Mouse (Mus musculus): ENCODE data around the gene Gja5. TPM values are rescaled to one million over a fixed set of nuclear protein-coding genes. Genes with fewer than 3 reads are reported as not detected.

Gja5 gene
- polyA plus RNA-seq, 1 experiment = 42.5 TPM

- H3K4me3 ChIP-seq (replicated peaks; ENCODE audit: extremely low read depth, low read depth, low read length) = no peak overlapping the region
- TF ChIP-seq CTCF (IDR thresholded peaks at IDR 0.05; ENCODE audit: insufficient read depth, low read length) = no peak
- no peak for TF ChIP-seq POLR2A (IDR thresholded peaks at IDR 0.05; ENCODE audit: borderline replicate concordance, extremely low read depth, low read depth, low read length)
- no peak for DNase-seq
- 85% methylated on average over 6 of the region's 6 CpGs for WGBS
- H3K4me1 ChIP-seq (ENCODE audit: control insufficient read depth, insufficient read depth, low read length) = no peaks in the 10 kb centered on the region; the same call in 1 of the 2 replicates
Observed at GRCm38 (mm10) chr3:97117511-97117910, 213.0 kb downstream of the Gja5 start.

GRCm38 (mm10) chr3:97118313-97118712, 213.8 kb downstream of the Gja5 start:
- TF ChIP-seq CTCF (IDR thresholded peaks at IDR 0.05; ENCODE audit: insufficient read depth, low read length) = peak; percentile 30; the same call in 1 of the 2 replicates
- no peak for TF ChIP-seq POLR2A (IDR thresholded peaks at IDR 0.05; ENCODE audit: borderline replicate concordance, extremely low read depth, low read depth, low read length)
- no peak for DNase-seq
- WGBS = 59% methylated on average over 12 of the region's 12 CpGs
- Histone ChIP-seq H3K4me3 (replicated peaks; ENCODE audit: extremely low read depth, low read depth, low read length) (no peak overlapping the region), H3K4me1 (ENCODE audit: control insufficient read depth, insufficient read depth, low read length) (no peaks in the 10 kb centered on the region; the same call in 1 of the 2 replicates)

GRCm38 (mm10) chr3:97124193-97124592, 219.7 kb downstream of the Gja5 start:
- Histone ChIP-seq H3K4me1 (ENCODE audit: control insufficient read depth, insufficient read depth, low read length) (no peaks in the 10 kb centered on the region; the same call in 1 of the 2 replicates), H3K4me3 (replicated peaks; ENCODE audit: extremely low read depth, low read depth, low read length) (no peak overlapping the region)
- 23% methylated on average over 7 of the region's 7 CpGs for WGBS
- DNase-seq = peak; percentile 10
- TF ChIP-seq POLR2A (IDR thresholded peaks at IDR 0.05; ENCODE audit: borderline replicate concordance, extremely low read depth, low read depth, low read length) = no peak

Other genes starting within 250 kb of the Gja5 start
- gene Ankrd35, start 234.6 kb upstream of the Gja5 start, polyA plus RNA-seq (2012; rRNA removed) = 1.4 and 3.6 TPM in 2 replicates
- 39.3 and 44.1 TPM in 2 replicates for gene Pias3, start 208.3 kb upstream of the Gja5 start, polyA plus RNA-seq (2012; rRNA removed)
- gene Nudt17, start 196.1 kb upstream of the Gja5 start, polyA plus RNA-seq (2012; rRNA removed) = 3.8 and 4.7 TPM in 2 replicates
- gene Polr3c, start 177.1 kb upstream of the Gja5 start, polyA plus RNA-seq (2012; rRNA removed) = 16.7 and 29.8 TPM in 2 replicates
- 16.3 and 16.4 TPM in 2 replicates for gene Rnf115, start 177.0 kb upstream of the Gja5 start, polyA plus RNA-seq (2012; rRNA removed)
- 0.06 and 0.14 TPM in 2 replicates for gene Pdzk1, start 75.4 kb upstream of the Gja5 start, polyA plus RNA-seq (2012; rRNA removed)
- 0.18 and 0.34 TPM in 2 replicates for gene Cd160, start 75.3 kb upstream of the Gja5 start, polyA plus RNA-seq (2012; rRNA removed)
- gene Gpr89, start 653 bp downstream of the Gja5 start, polyA plus RNA-seq (2012; rRNA removed) = 8.7 and 15.1 TPM in 2 replicates
- not detected in 2 replicates for gene Gja8, start 21.3 kb downstream of the Gja5 start, polyA plus RNA-seq (2012; rRNA removed)

Data from lung, adult 2 months (tissue).